Mouse (Mus musculus): ENCODE results near the gene Ifit2. TPM values are rescaled to one million over a fixed set of nuclear protein-coding genes. Genes with fewer than 3 reads are reported as not detected.

Gene Ifit2
- polyA plus RNA-seq, 1 experiment from 2014 or later, result 12.0 TPM

DNA sequence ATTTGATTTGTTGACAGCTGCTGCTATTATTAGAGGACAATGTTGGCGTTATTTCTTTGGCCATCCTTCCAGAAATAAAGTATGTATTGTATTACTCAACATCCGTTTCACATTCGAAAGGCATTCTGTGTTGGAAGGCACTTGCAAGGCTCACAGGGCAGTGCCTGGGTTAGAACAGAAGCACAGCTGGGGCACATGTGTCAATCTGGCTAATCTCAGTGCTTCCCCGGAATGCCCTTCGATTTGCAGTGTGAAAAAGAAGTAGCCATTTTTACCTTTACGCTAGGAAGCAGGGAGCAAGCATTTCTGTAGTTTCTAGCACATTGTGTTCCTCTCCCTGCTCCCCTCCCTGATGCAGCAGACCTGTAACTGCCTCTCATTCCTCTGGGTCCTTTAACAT, 2.5 kb downstream of the Ifit2 start:
- no peak for TF ChIP-seq CTCF (IDR thresholded peaks at IDR 0.05; ENCODE audit: low read depth)
- ATAC-seq (replicated peaks; ENCODE audit: low FRiP score, low read depth), result no peak

DNA sequence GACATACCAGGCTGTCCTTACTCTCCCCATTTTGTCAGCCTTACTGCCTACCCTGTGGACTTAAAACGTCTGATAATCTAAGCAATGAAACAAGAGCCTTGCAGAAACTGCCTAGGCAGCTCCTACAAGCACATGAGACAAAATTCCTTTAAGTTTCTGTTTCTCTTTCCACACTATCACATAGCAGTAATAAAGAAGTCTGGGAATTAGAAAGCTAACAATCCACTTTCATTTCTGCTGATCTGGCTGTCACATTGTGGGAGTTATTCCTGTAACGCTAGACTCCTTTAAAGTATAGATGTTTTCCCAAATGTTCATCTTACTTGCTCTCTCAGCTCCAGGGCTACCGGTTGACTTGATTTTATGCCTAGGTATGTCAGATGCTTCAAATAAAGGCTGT, 3.0 kb downstream of the Ifit2 start:
- DNase-seq (ENCODE audit: low spot score) (peak; percentile 70), ATAC-seq (replicated peaks; ENCODE audit: low FRiP score, low read depth) (no peak)
- no peaks in the 10 kb centered on the region for H3K9me3 ChIP-seq (replicated peaks; ENCODE audit: low read length)
- H3K9ac ChIP-seq (ENCODE audit: low read depth, low read length), result no peak overlapping the region
- H3K27ac ChIP-seq, result peak overlapping the region; percentile 64
- no peak overlapping the region for H3K4me3 ChIP-seq (replicated peaks; ENCODE audit: low read depth, low read length)
- no peaks in the 10 kb centered on the region for H3K36me3 ChIP-seq (ENCODE audit: insufficient read depth, low read length)
- H3K27me3 ChIP-seq (ENCODE audit: insufficient read depth, low read length), result no peaks in the 10 kb centered on the region
- peaks cover 7% of the 10 kb centered on the region; the same call in 1 of the 2 replicates for H3K4me1 ChIP-seq (replicated peaks; ENCODE audit: insufficient read depth, low read length)
- no peak for TF ChIP-seq CTCF (IDR thresholded peaks at IDR 0.05; ENCODE audit: low read depth)
- peak overlapping the region; percentile 25; the same call in 1 of the 2 replicates for H3K4me2 ChIP-seq (ENCODE audit: low read length)
- 16% methylated on average over 3 of the region's 3 CpGs for WGBS

More for the DNA sequence above, 2.5 kb downstream of the Ifit2 start:
- no peak overlapping the region for H3K4me3 ChIP-seq (replicated peaks; ENCODE audit: low read depth, low read length)
- H3K27ac ChIP-seq, result peak overlapping the region; percentile 64
- H3K36me3 ChIP-seq (ENCODE audit: insufficient read depth, low read length), result no peaks in the 10 kb centered on the region
- no peaks in the 10 kb centered on the region for H3K9me3 ChIP-seq (replicated peaks; ENCODE audit: low read length)
- no peak for DNase-seq (ENCODE audit: low spot score)
- peak overlapping the region; percentile 25; the same call in 1 of the 2 replicates for H3K4me2 ChIP-seq (ENCODE audit: low read length)
- peaks cover 7% of the 10 kb centered on the region; the same call in 1 of the 2 replicates for H3K4me1 ChIP-seq (replicated peaks; ENCODE audit: insufficient read depth, low read length)
- WGBS, result 57% methylated on average over 6 of the region's 6 CpGs
- H3K9ac ChIP-seq (ENCODE audit: low read depth, low read length), result no peak overlapping the region
- H3K27me3 ChIP-seq (ENCODE audit: insufficient read depth, low read length), result no peaks in the 10 kb centered on the region

DNA sequence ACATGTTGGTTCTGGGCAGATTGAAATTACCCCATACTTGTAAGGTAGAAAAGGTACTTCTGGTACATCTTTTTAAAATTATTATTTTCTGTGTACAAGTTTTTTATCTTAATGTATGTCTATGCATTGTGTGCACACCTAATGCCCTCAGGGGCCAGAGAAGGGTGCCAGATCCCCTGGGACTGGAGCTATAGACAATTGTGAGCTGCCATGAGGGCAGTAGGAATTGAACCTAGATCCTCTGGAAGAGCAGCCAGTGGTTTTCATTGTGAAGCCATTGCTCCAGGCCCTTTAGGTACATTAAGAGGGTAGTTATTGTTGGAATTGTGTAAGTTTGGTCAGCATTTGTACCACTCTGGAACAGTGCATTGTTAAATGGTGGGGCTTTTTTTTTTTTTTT, 3.6 kb downstream of the Ifit2 start:
- Histone ChIP-seq H3K4me3 (replicated peaks; ENCODE audit: low read depth, low read length) (no peak overlapping the region), H3K4me1 (replicated peaks; ENCODE audit: insufficient read depth, low read length) (peaks cover 7% of the 10 kb centered on the region; the same call in 1 of the 2 replicates), H3K27ac (0 out of 2 replicates have a peak overlapping the region, but pooled peaks have one; percentile 64), H3K9ac (ENCODE audit: low read depth, low read length) (no peak overlapping the region), H3K36me3 (ENCODE audit: insufficient read depth, low read length) (no peaks in the 10 kb centered on the region), H3K4me2 (ENCODE audit: low read length) (no peak overlapping the region), H3K27me3 (ENCODE audit: insufficient read depth, low read length) (no peaks in the 10 kb centered on the region), H3K9me3 (replicated peaks; ENCODE audit: low read length) (no peaks in the 10 kb centered on the region)
- no peak for TF ChIP-seq CTCF (IDR thresholded peaks at IDR 0.05; ENCODE audit: low read depth)
- no peak for DNase-seq (ENCODE audit: low spot score)
- ATAC-seq (replicated peaks; ENCODE audit: low FRiP score, low read depth), result no peak

DNA sequence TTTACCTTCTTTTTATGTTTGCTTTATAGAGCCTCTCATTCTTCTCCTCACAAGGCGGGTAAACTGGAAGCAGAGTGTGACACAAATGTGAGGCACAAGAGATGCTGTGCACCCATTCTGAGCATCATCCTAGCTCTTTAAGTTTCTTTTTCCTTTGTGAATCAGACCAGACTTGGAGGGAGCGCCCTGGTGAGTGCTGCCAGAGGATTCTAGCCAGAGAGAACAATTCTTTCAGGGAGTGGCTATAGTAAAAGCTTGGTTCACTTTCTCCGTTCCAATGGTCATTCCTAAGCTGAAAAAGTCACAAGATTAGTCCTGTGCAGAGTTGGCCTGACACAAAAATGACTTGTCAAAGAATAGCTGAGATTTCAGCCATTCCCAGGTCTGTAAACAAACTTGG, 6.1 kb downstream of the Ifit2 start:
- peaks cover 7% of the 10 kb centered on the region; the same call in 1 of the 2 replicates for H3K4me1 ChIP-seq (replicated peaks; ENCODE audit: insufficient read depth, low read length)
- DNase-seq (ENCODE audit: low spot score) (no peak), ATAC-seq (replicated peaks; ENCODE audit: low FRiP score, low read depth) (no peak)
- 76% methylated on average over 3 of the region's 3 CpGs for WGBS
- no peak overlapping the region for H3K9ac ChIP-seq (ENCODE audit: low read depth, low read length)
- no peaks in the 10 kb centered on the region for H3K9me3 ChIP-seq (replicated peaks; ENCODE audit: low read length)
- no peaks in the 10 kb centered on the region for H3K36me3 ChIP-seq (ENCODE audit: insufficient read depth, low read length)
- no peak overlapping the region for H3K4me2 ChIP-seq (ENCODE audit: low read length)
- no peak overlapping the region for H3K4me3 ChIP-seq (replicated peaks; ENCODE audit: low read depth, low read length)
- no peaks in the 10 kb centered on the region for H3K27me3 ChIP-seq (ENCODE audit: insufficient read depth, low read length)
- no peak for TF ChIP-seq CTCF (IDR thresholded peaks at IDR 0.05; ENCODE audit: low read depth)
- no peak overlapping the region for H3K27ac ChIP-seq

DNA sequence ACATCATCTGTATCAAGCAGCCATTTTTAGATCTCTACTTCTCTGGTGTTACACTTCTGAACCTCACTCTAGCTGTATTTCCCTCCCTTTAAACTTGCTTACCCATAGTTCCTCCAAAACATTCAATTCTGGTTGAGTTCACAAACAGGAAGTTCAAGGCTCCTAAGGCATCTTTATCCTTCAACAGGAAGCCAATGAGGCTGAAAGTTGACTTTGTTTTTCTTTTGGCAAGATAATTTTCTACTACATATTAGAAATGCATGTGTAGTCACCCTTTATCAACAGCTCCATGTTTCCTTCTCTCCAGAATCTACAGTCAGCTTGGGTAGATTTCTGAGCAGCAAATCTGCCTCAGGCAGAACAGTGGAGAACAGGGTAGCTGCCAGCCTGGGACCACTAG, 12.1 kb downstream of the Ifit2 start:
- ATAC-seq (replicated peaks; ENCODE audit: low FRiP score, low read depth), result no peak
- H3K4me1 ChIP-seq (replicated peaks; ENCODE audit: insufficient read depth, low read length), result no peaks in the 10 kb centered on the region
- H3K4me3 ChIP-seq (replicated peaks; ENCODE audit: low read depth, low read length), result no peak overlapping the region
- no peak overlapping the region for H3K27ac ChIP-seq
- H3K36me3 ChIP-seq (ENCODE audit: insufficient read depth, low read length), result no peaks in the 10 kb centered on the region
- TF ChIP-seq CTCF (IDR thresholded peaks at IDR 0.05; ENCODE audit: low read depth), result no peak
- H3K9me3 ChIP-seq (replicated peaks; ENCODE audit: low read length), result no peaks in the 10 kb centered on the region
- H3K27me3 ChIP-seq (ENCODE audit: insufficient read depth, low read length), result no peaks in the 10 kb centered on the region
- no peak overlapping the region for H3K9ac ChIP-seq (ENCODE audit: low read depth, low read length)
- H3K4me2 ChIP-seq (ENCODE audit: low read length), result no peak overlapping the region
- DNase-seq (ENCODE audit: low spot score), result no peak

DNA sequence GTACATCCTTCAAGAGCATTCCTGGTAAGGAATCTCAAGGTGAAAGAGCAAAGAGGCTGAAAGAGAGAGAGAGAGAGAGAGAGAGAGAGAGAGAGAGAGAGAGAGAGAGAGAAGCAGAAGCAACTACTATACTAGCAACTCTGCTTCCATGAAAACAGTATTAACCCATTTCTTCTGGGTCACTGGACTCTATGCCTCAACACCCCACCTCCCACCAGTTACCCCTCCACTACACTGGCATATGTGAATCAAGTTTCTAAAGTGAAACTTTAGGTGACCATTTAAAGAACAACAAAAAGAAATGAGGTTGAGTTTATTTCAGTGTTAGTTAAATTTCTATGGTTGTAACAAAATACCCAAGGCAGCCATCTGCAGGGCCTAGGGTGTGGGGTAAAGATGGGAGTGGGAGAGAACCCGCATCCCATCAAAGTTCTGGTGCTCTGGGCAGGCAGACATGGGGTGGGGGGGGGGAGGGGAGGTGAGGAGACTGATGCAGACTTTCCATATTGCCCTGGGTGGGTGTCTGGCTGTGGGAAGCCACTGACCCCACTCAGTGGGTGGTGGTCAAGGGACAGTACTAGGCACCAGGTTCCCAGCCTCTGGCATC, 15.8 kb downstream of the Ifit2 start:
- H3K27me3 ChIP-seq (ENCODE audit: insufficient read depth, low read length), result no peaks in the 10 kb centered on the region
- DNase-seq (ENCODE audit: low spot score) (peak; percentile 44), ATAC-seq (replicated peaks; ENCODE audit: low FRiP score, low read depth) (no peak)
- no peak overlapping the region for H3K4me2 ChIP-seq (ENCODE audit: low read length)
- H3K9me3 ChIP-seq (replicated peaks; ENCODE audit: low read length), result no peaks in the 10 kb centered on the region
- no peaks in the 10 kb centered on the region for H3K36me3 ChIP-seq (ENCODE audit: insufficient read depth, low read length)
- no peak overlapping the region for H3K4me3 ChIP-seq (replicated peaks; ENCODE audit: low read depth, low read length)
- H3K9ac ChIP-seq (ENCODE audit: low read depth, low read length), result no peak overlapping the region
- no peaks in the 10 kb centered on the region for H3K4me1 ChIP-seq (replicated peaks; ENCODE audit: insufficient read depth, low read length)
- TF ChIP-seq CTCF (IDR thresholded peaks at IDR 0.05; ENCODE audit: low read depth), result no peak
- H3K27ac ChIP-seq, result no peak overlapping the region
- 53% methylated on average over 1 of the region's 1 CpGs for WGBS

Measured in kidney, postnatal 0 days (tissue).